Mouse (Mus musculus) spleen, embryonic (tissue): ENCODE measurements around the gene Nhej1.

Experiments
- CTCF ChIA-PET: fragments of 350-600 bp; sonication (Branson Sonifier 250); formaldehyde crosslinking; loops from one replicate; lab custom pipeline; 2022; lab: Charles Lee

Nhej1 gene

GRCm38 (mm10) chr1:74977001-74977400 lies 148.0 kb downstream of the Nhej1 start:
- CTCF ChIA-PET: no interaction called here

DNA sequence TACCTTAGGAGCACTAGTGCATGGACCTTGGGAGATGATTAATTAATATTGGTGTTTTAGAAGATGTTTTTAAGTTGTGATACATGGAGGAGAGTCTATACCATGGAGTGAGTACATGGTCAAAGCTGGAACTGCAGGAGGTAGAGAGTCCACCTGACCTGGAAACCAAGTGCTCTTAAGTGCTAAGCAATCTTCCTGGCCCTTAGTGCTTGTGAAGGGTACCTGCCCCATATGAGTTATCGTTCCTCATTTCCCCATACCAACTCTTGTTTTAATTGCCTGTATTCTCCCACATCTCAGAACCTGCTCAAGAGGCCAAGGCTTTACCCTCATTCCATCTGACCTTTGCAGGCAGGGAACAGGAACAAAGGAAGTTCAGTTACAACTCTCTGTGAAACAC lies 149.1 kb downstream of the Nhej1 start:
- CTCF ChIA-PET: no interaction called here

GRCm38 (mm10) chr1:74973590-74973989 lies 151.4 kb downstream of the Nhej1 start:
- CTCF ChIA-PET: no interaction called here

DNA sequence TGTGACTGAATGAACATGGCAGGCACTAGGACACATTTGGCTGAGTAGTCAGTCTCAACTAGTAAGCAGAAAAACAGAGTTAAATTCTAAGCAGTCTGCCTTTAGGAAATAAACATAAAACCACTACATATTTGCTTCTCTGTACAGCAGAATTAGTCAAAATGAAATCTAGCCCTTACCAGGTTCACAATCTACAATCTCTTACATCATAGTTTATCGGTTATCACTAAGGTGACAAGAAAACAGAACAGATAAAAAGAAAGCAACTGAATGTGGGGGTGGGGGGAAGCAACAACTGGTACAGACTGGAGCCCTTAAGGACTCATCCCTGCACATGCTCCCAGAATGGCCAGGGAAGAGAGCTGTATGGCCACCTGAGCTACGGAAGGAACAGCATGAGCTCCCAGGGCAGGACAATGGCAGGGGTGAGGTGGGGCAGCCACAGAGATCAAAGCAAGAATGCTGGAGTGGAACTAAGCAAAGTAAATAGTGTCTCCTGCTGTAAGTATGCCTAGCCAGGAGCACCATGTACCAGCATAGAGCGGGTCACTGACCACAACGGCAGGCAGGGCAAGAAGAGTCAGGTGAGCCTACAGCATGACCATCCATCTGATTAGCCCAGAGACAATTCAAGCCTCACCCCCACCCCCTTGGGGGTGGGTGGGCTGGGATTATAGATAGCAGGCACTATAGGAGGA lies 153.5 kb downstream of the Nhej1 start:
- CTCF ChIA-PET: no interaction called here

DNA sequence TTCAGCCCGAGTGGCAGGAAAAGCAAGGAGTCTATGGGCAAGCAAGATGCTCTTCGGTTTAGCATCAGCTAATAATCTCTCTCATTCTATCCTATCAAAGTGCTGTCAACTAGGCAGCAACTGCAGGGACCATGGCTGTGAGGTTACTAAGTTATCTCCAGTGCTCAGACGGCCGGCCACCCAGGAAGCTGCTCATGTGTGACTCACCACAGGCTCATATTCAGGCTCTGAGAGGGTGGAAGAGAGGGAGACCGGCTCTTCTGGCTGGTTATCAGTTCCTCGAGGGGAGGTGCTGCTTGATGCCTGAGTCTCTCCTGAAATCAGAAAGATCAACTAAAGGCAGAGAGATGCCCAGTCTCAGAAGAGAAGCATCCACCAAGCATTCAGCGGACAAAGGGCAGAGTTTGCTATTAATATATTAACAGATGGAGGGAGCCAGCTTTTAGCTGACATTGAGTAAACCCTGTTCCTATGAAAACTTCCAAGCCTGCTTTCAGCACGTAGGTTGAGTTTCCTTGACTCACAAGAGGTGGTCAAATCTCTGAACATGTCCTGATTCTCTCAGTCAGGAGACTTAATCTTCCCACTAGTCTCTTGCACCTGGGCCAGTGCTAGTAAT lies 156.9 kb downstream of the Nhej1 start:
- CTCF ChIA-PET: interaction anchor here (0.6 kb wide), 1 partner anchor 45 kb away, joined by 4 read pairs; no protein-coding TSS in a partner anchor

GRCm38 (mm10) chr1:74964494-74965215 lies 160.3 kb downstream of the Nhej1 start:
- CTCF ChIA-PET: no interaction called here

- CTCF ChIA-PET: no interaction called here
Observed at GRCm38 (mm10) chr1:74962853-74963227, 162.2 kb downstream of the Nhej1 start.

DNA sequence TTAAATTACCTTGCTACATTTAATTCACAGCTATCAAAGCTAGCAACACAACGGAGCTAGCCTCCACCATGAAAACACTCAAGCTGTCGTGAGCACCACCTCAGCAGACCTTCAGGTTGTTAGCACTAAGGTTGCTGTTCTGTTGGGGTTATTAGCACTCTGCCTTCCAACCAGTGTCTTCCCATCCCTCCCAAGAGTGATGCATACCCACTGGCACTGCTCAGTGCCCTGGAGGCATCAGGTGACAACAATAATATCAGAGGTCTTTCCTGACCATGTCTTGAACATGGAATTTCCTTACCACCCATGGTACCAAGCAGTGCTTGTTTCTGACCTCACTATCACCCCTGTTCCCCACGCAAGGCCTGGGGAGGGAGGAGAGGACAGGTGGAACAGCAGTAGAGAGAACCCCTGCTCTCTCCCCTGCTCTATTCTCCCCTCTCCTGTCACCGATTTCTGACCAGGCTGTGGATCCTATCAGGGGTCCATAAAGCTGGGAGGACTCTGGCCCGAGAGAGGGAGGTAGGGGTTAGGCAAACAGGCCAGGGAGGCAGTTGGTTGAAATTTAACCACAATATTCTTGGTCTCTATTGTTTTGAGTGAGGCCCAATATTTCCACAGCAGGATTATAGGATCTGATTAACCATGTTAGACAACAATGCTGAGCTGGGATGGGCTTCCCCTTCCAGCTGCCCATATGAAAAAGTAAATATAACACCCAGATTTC lies 162.7 kb downstream of the Nhej1 start:
- CTCF ChIA-PET: no interaction called here

GRCm38 (mm10) chr1:74961722-74962121 lies 163.3 kb downstream of the Nhej1 start:
- CTCF ChIA-PET: no interaction called here

DNA sequence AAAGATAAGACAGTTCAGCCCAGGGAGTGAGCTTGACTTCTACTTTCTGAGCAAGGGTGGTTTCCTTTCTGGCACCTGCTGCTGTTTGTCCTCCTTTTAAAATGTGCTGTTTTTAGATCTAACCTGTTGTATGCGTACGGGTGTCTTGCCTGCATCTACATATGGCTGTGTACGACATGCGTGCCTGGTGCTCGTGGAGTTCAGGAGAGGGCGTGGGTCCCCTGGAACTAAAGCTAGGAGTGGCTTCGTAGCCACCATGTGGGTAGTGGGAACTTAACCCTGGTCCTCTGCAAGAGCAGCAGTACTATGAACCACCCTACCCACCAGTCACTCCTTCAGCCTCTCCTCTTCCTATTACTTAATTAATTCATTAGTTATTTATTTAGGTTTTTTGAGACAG lies 164.9 kb downstream of the Nhej1 start:
- CTCF ChIA-PET: no interaction called here

GRCm38 (mm10) chr1:74951556-74952210 lies 173.3 kb downstream of the Nhej1 start, which contains the start of gene Ihh:
TSS of gene Ihh (minus strand) at chr1:74951672.
- CTCF ChIA-PET: no interaction called here

DNA sequence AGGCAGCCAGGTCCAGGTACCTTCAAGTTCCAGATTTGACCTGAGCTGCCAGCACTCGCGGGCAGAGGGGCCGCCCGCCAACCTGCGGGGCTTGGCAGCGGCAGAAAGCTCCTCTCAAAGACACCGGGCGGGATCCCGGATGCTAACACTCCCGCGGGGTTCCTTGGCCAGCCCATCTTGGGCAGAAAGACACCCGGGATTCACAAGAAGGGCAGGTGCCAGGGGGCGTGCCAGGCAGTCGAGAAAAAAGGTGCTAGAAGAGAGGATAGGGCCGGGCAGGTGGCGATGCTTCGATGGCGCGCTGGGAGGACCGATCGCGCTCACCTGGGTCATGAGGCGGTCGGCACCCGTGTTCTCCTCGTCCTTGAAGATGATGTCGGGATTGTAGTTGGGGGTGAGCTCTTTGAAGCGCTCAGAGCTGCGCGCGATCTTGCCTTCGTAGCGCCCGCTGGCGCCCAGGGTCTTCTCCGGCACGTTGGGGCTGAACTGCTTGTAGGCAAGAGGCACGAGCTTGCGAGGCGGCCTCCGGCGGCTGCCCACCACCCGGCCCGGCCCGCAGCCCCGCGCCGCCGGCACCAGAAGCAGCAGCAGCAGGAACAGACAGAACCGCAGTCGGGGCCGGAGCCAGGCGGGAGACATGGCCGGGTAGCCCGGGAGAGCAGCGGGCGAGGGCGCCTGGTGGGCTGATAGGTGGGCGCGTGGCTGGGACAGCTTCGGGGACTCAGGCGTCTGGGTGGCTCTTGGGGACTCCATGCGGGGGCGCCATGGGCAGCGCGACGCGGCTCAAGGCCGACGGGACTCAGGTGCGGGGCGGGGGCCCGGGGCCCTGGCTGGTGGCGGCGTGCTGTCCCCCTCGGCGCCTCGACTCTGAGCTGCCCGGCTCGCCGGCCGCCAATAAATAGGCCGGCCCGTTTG lies 174.2 kb downstream of the Nhej1 start:
- CTCF ChIA-PET: no interaction called here

GRCm38 (mm10) chr1:74950066-74950465 lies 174.9 kb downstream of the Nhej1 start:
- CTCF ChIA-PET: no interaction called here

DNA sequence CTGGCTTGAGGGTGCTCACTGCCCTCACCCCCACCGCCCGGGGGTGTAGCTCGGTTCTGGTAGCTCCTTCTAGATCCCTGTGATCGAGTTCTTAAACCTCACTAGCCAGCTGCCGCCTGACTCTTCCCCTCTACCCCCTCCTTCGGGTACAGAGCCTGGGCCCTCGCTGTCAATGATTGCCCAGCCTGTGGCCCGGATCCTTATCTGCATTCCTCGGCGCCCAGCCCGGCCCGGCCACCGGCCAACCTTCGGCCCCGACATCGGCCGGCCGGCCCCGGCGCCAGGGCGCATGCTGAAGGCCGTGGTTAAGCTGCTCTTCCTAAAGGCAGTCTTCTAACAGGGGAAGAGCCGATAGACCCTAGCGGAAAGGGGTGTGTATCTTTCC lies 175.3 kb downstream of the Nhej1 start:
- CTCF ChIA-PET: no interaction called here

DNA sequence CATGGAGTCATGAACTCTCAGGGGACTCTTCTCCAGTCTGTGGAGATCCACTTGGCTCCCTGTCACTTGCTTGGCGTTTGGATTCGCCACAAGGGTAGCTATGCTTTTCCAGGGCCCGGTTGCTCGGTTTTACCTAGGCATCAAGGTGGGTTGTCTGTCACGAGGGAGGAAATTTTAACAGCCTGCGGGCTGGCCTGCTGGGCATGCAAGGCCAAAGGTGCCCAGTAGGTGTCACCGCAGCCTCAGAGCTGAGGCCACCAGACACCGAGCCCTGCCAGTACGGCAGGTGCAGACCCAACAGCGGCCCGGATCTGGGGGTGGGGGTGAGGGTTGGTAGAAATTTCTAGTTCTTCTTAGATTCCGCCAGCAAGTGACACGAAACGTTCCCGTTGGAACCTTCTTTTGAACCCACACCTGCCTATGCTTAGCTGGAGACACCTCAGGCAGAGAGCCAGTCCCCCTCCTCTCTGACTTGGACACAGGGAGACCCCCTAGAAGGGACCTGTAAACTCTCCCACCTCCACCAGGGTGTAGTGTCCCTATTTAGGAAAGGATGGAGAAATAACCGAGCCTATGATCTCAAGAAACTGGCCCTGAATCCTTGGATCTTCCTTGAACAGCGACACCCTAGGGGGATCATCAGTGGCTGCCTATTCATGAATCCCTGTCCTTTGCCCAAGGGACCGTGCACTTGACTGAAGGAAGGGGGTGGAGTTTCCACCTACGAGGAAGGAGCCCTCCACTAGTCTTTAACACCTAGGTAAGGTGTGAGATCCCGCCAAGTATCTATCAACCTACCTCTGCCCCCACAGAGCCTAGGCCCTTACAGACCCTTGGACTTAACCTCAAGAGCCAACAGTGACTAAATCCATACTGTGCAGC lies 176.0 kb downstream of the Nhej1 start:
- CTCF ChIA-PET: no interaction called here

DNA sequence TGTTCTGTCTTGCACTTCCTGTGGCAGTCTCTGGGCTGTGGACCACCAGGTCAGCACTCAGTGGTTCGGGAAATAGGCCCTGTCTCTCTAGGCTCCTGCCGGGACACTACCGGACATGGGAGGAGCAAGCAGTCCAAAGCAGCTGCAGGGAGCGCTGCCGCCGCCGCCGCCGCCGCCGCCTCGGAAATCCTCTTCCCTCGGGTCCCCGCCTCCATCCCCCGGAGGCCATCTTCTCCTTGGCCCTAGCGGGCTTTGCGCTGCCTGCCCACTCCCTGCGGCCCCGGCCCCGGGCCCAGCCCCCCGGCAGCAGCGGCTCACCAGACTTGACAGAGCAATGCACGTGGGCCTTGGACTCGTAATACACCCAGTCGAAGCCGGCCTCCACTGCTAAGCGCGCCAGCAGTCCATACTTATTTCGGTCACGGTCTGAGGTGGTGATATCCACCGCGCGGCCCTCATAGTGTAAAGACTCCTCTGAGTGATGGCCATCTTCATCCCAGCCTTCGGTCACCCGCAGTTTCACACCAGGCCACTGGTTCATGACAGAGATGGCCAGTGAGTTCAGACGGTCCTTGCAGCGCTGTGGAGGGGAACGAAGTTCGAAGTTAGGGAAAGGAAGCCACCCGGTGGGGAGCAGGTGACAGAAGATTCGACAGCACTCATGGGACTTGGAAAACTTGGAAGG lies 176.9 kb downstream of the Nhej1 start:
- CTCF ChIA-PET: no interaction called here

DNA sequence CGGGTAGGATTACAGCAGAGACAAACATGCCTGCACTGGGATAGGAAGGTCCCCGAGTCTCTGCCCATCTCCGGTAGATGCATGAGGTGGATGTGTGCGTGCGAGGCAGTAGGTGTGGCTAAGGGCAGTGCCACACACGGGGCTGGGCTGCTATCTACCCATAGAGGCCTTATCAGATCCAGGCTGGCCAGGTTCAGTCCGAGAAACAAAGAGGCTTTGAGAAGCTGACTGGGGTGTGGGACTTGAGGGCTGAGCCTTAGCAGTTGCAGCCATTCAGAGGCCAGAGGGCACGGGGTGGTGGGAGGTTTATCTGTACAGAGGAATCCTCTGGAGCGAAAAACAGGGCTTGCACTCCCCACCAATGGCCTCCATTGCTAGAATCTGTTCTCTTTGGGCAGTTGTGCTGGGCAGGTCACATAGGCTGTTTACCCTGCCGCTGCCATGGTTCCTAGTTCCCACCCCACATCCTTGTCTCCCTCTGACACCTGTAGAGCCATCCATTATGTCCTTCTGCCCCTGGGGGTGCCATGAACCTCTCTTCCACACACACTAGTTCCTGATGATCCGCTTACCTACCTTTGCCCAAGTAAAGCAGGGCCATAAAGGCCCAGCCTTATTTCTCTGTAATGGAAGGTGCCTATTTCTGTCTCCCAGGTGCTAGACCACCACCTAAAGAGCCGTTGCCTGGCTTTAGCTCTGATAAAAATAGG lies 183.2 kb downstream of the Nhej1 start:
- CTCF ChIA-PET: no interaction called here

DNA sequence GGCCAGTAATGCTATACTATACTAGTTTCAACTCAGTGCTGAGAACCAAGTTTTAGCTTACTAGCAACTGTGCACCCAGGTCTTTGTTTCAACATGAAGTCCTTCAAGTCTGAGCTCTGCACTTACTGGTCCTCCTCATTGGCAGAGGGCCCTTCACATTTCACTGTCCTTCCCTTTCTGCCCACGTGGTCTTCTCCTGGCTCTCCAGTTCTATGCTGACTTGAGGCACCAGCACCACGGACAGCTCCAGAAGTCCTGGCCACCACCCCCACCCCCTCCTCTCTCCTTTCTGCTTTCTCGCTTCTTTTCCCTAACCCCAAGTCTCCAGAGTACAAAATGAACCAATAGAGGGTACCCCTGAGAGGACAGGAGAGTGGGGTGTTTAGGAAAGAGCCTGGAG lies 185.2 kb downstream of the Nhej1 start:
- CTCF ChIA-PET: no interaction called here
